Mouse (Mus musculus) lung, adult 2 months (tissue): Measurements from ENCODE around the gene Naa60.

Experiments
- CTCF ChIP-seq: fragments of 200-500 bp; IDR thresholded peaks from 2 replicates; pipeline ENCODE4 v1.5.1; 2011; ENCODE audit warnings: mild to moderate bottlenecking, low read length, control low read depth; ENCODE audit not compliant: insufficient read depth
- POLR2A ChIP-seq: fragments of 200-500 bp; IDR thresholded peaks from 2 replicates; pipeline ENCODE4 v1.6.1; 2011; ENCODE audit warnings: low read depth, mild to moderate bottlenecking, control low read depth, low read length, borderline replicate concordance; ENCODE audit errors: extremely low read depth

GRCm38 (mm10) chr16:3876346-3876745 is 4.2 kb downstream of the Naa60 start:
- TF ChIP-seq CTCF: no peak
- TF ChIP-seq POLR2A: no peak
